Mouse (Mus musculus) ES-Bruce4 (cell line): ENCODE results near the gene Rsph1. TPM values are rescaled to one million over a fixed set of nuclear protein-coding genes. Genes with fewer than 3 reads are reported as not detected.

Experiments
- H3K27ac ChIP-seq: 2 replicates; pipeline ENCODE4 v1.5.1; 2012; ENCODE audit warnings: low read length, inconsistent platforms; ENCODE audit not compliant: insufficient read depth
- H3K27me3 ChIP-seq: 2 replicates; pipeline ENCODE4 v1.6.1; 2012; ENCODE audit warnings: mild to moderate bottlenecking, low read length, inconsistent platforms; ENCODE audit not compliant: control insufficient read depth, poor library complexity, insufficient read depth, severe bottlenecking
- H3K36me3 ChIP-seq: 2 replicates; pipeline ENCODE4 v1.6.1; 2012; ENCODE audit warnings: inconsistent platforms, mild to moderate bottlenecking, low read length, moderate library complexity; ENCODE audit not compliant: control insufficient read depth, poor library complexity, insufficient read depth, severe bottlenecking
- H3K4me1 ChIP-seq: one replicate; pipeline ENCODE4 v1.8.1; 2011; ENCODE audit warnings: low read length; ENCODE audit not compliant: control insufficient read depth, insufficient read depth
- H3K4me3 ChIP-seq: 2 replicates; pipeline ENCODE4 v1.5.1; 2011; ENCODE audit warnings: low read depth, mild to moderate bottlenecking, low read length
- H3K9ac ChIP-seq: 2 replicates; pipeline ENCODE4 v1.6.1; 2012; ENCODE audit warnings: low read depth, mild to moderate bottlenecking, inconsistent platforms; ENCODE audit not compliant: poor library complexity, severe bottlenecking
- H3K9me3 ChIP-seq: replicated peaks from 2 replicates; pipeline ENCODE4 v1.6.1; 2012; ENCODE audit warnings: mild to moderate bottlenecking, low read length, inconsistent platforms; ENCODE audit not compliant: control insufficient read depth, poor library complexity, insufficient read depth, severe bottlenecking
- CTCF ChIP-seq: IDR thresholded peaks from one replicate; pipeline ENCODE4 v1.8.1; 2011; ENCODE audit warnings: low read depth, low read length
- EP300 ChIP-seq: IDR thresholded peaks from 2 replicates; pipeline ENCODE4 v1.6.1; 2011; ENCODE audit warnings: low read depth, low read length; ENCODE audit not compliant: insufficient read depth
- POLR2A ChIP-seq: IDR thresholded peaks from one replicate; pipeline ENCODE4 v1.8.1; 2011; ENCODE audit warnings: low read length; ENCODE audit not compliant: insufficient read depth
- polyA plus RNA-seq: library from polyadenylated mRNA; stranded (reverse); fragments of >200 nt; gene quantifications from 2 replicates; pipeline ENCODE4 v1.2.4, GENCODE M21; 2011; ENCODE audit warnings: low read depth; ENCODE audit not compliant: missing spikeins, insufficient read depth, insufficient read length

Gene Rsph1
- polyA plus RNA-seq, 1 experiment, result 11.5 TPM

- H3K9ac ChIP-seq, result no peak overlapping the region
- TF ChIP-seq POLR2A (no peak), CTCF (no peak), EP300 (no peak)
- no peaks in the 10 kb centered on the region for H3K36me3 ChIP-seq
- H3K27ac ChIP-seq, result peak overlapping the region; percentile 50
- peaks cover 4% of the 10 kb centered on the region for H3K4me1 ChIP-seq
- H3K4me3 ChIP-seq, result no peak overlapping the region
- H3K27me3 ChIP-seq, result no peaks in the 10 kb centered on the region
- H3K9me3 ChIP-seq, result no peaks in the 10 kb centered on the region
Observed at GRCm38 (mm10) chr17:31253951-31254350, 23.2 kb downstream of the Rsph1 start.

GRCm38 (mm10) chr17:31247144-31247543 is 30.0 kb downstream of the Rsph1 start:
- H3K9me3 ChIP-seq, result no peaks in the 10 kb centered on the region
- TF ChIP-seq EP300 (peak; percentile 59; the same call in 1 of the 2 replicates), CTCF (no peak), POLR2A (no peak)
- no peaks in the 10 kb centered on the region for H3K27me3 ChIP-seq
- peak overlapping the region; percentile 80 for H3K9ac ChIP-seq
- peak overlapping the region; percentile 82 for H3K4me3 ChIP-seq
- no peaks in the 10 kb centered on the region for H3K4me1 ChIP-seq
- H3K27ac ChIP-seq, result peak overlapping the region; percentile 86
- no peaks in the 10 kb centered on the region for H3K36me3 ChIP-seq

GRCm38 (mm10) chr17:31245321-31245720 is 31.9 kb downstream of the Rsph1 start:
- H3K27ac ChIP-seq, result no peak overlapping the region
- no peaks in the 10 kb centered on the region for H3K9me3 ChIP-seq
- no peak overlapping the region for H3K9ac ChIP-seq
- TF ChIP-seq CTCF (no peak), EP300 (no peak), POLR2A (no peak)
- H3K4me1 ChIP-seq, result no peaks in the 10 kb centered on the region
- no peaks in the 10 kb centered on the region for H3K36me3 ChIP-seq
- H3K4me3 ChIP-seq, result no peak overlapping the region
- H3K27me3 ChIP-seq, result no peaks in the 10 kb centered on the region

- H3K27ac ChIP-seq, result no peak overlapping the region
- H3K27me3 ChIP-seq, result no peaks in the 10 kb centered on the region
- TF ChIP-seq POLR2A (no peak), CTCF (peak; percentile 65)
- H3K9ac ChIP-seq, result no peak overlapping the region
- no peaks in the 10 kb centered on the region for H3K4me1 ChIP-seq
- no peaks in the 10 kb centered on the region for H3K36me3 ChIP-seq
- no peaks in the 10 kb centered on the region for H3K9me3 ChIP-seq
- no peak overlapping the region for H3K4me3 ChIP-seq
Observed at GRCm38 (mm10) chr17:31242764-31243163, 34.4 kb downstream of the Rsph1 start.

- H3K36me3 ChIP-seq, result no peaks in the 10 kb centered on the region
- H3K4me1 ChIP-seq, result no peaks in the 10 kb centered on the region
- H3K27me3 ChIP-seq, result no peaks in the 10 kb centered on the region
- H3K4me3 ChIP-seq, result no peak overlapping the region
- TF ChIP-seq CTCF, result no peak
- no peak for TF ChIP-seq POLR2A
- no peak for TF ChIP-seq EP300
- no peak overlapping the region for H3K9ac ChIP-seq
- no peaks in the 10 kb centered on the region for H3K9me3 ChIP-seq
- no peak overlapping the region for H3K27ac ChIP-seq
Observed at GRCm38 (mm10) chr17:31241156-31241555, 36.0 kb downstream of the Rsph1 start.

- Histone ChIP-seq H3K9ac (no peak overlapping the region), H3K36me3 (no peaks in the 10 kb centered on the region), H3K27me3 (no peaks in the 10 kb centered on the region), H3K4me3 (no peak overlapping the region), H3K27ac (no peak overlapping the region), H3K4me1 (no peaks in the 10 kb centered on the region), H3K9me3 (no peaks in the 10 kb centered on the region)
- TF ChIP-seq POLR2A, result no peak
- no peak for TF ChIP-seq EP300
- TF ChIP-seq CTCF, result no peak
Observed at GRCm38 (mm10) chr17:31238234-31239020, 38.8 kb downstream of the Rsph1 start.
